Mouse (Mus musculus) spleen, embryonic (tissue): ENCODE measurements around the gene Dclre1a.

Experiments used
- CTCF ChIA-PET: fragments of 350-600 bp; sonication (Branson Sonifier 250); formaldehyde crosslinking; loops from one replicate; lab custom pipeline; 2022; lab: Charles Lee

The Dclre1a gene

GRCm38 (mm10) chr19:56547456-56548229, at the start of gene Dclre1a:
Gene Dclre1a (minus strand): TSS chr19:56548222.
- CTCF ChIA-PET: interaction anchor here (0.7 kb wide), 2 partner anchors 228 to 925 kb away, joined by 3 to 4 read pairs; no protein-coding TSS in a partner anchor

GRCm38 (mm10) chr19:56592472-56592871, 44.5 kb upstream of the Dclre1a start:
- CTCF ChIA-PET: no interaction called here

- CTCF ChIA-PET: no interaction called here
These were observed 42.2 kb upstream of the Dclre1a start for GRCm38 (mm10) chr19:56590250-56590649.

- CTCF ChIA-PET: no interaction called here
These were observed 41.4 kb upstream of the Dclre1a start for GRCm38 (mm10) chr19:56589455-56589854.

GRCm38 (mm10) chr19:56589008-56589407, 41.0 kb upstream of the Dclre1a start:
- CTCF ChIA-PET: no interaction called here

- CTCF ChIA-PET: no interaction called here
These were observed 40.2 kb upstream of the Dclre1a start for GRCm38 (mm10) chr19:56588205-56588626.

GRCm38 (mm10) chr19:56586320-56586719, 38.3 kb upstream of the Dclre1a start:
- CTCF ChIA-PET: no interaction called here

GRCm38 (mm10) chr19:56584288-56584687, 36.3 kb upstream of the Dclre1a start:
- CTCF ChIA-PET: no interaction called here

- CTCF ChIA-PET: no interaction called here
These were observed 35.8 kb upstream of the Dclre1a start for GRCm38 (mm10) chr19:56583785-56584184.

GRCm38 (mm10) chr19:56581981-56582380, 34.0 kb upstream of the Dclre1a start:
- CTCF ChIA-PET: no interaction called here

- CTCF ChIA-PET: interaction anchor here (0.6 kb wide), 1 partner anchor 171 kb away, joined by 9 read pairs; no protein-coding TSS in a partner anchor
These were observed 29.8 kb upstream of the Dclre1a start for GRCm38 (mm10) chr19:56577801-56578200.

- CTCF ChIA-PET: no interaction called here
These were observed 25.2 kb upstream of the Dclre1a start for GRCm38 (mm10) chr19:56573184-56573583.

- CTCF ChIA-PET: no interaction called here
These were observed 23.9 kb upstream of the Dclre1a start for GRCm38 (mm10) chr19:56571913-56572312.

- CTCF ChIA-PET: no interaction called here
These were observed 23.2 kb upstream of the Dclre1a start for GRCm38 (mm10) chr19:56571234-56571633.

- CTCF ChIA-PET: no interaction called here
These were observed 22.8 kb upstream of the Dclre1a start for GRCm38 (mm10) chr19:56570781-56571180.

GRCm38 (mm10) chr19:56566940-56567339, 18.9 kb upstream of the Dclre1a start:
- CTCF ChIA-PET: no interaction called here

- CTCF ChIA-PET: interaction anchor here (0.7 kb wide), 1 partner anchor 1187 kb away, joined by 3 read pairs; no protein-coding TSS in a partner anchor
These were observed 18.0 kb upstream of the Dclre1a start for GRCm38 (mm10) chr19:56566041-56566440.

GRCm38 (mm10) chr19:56565358-56565757, 17.3 kb upstream of the Dclre1a start:
- CTCF ChIA-PET: no interaction called here

- CTCF ChIA-PET: no interaction called here
These were observed 15.4 kb upstream of the Dclre1a start for GRCm38 (mm10) chr19:56563469-56563868.

GRCm38 (mm10) chr19:56562433-56563138, 14.6 kb upstream of the Dclre1a start:
- CTCF ChIA-PET: no interaction called here

GRCm38 (mm10) chr19:56555972-56556371, 8.0 kb upstream of the Dclre1a start:
- CTCF ChIA-PET: no interaction called here

GRCm38 (mm10) chr19:56553177-56553576, 5.2 kb upstream of the Dclre1a start:
- CTCF ChIA-PET: no interaction called here
